Mouse (Mus musculus) embryo, embryonic 10 days (tissue): ENCODE data around the gene Rassf10.
"Not testable (repeated sequence)": the region's sequence is repeated elsewhere in the genome, so short reads cannot be mapped to it uniquely, and the experiment has no call there.

Experiments used
- DNase-seq: peaks from one replicate; pipeline ENCODE4 v3.0.0-alpha.2; 2015; ENCODE audit warnings: low spot score

Rassf10 gene

GRCm38 (mm10) chr7:112953777-112954291 is at the start of gene Rassf10:
TSS of gene Rassf10 (plus strand) at chr7:112953962.
- peak; percentile 82 for DNase-seq

GRCm38 (mm10) chr7:112906848-112907247 is 46.9 kb upstream of the Rassf10 start:
- no peak for DNase-seq

GRCm38 (mm10) chr7:112907468-112907867 is 46.3 kb upstream of the Rassf10 start:
- no peak for DNase-seq

GRCm38 (mm10) chr7:112909164-112909563 is 44.6 kb upstream of the Rassf10 start:
- no peak for DNase-seq

- no peak for DNase-seq
These were observed 40.8 kb upstream of the Rassf10 start for GRCm38 (mm10) chr7:112912969-112913368.

GRCm38 (mm10) chr7:112915571-112915970 is 38.2 kb upstream of the Rassf10 start:
- no peak for DNase-seq

GRCm38 (mm10) chr7:112917613-112918278 is 36.0 kb upstream of the Rassf10 start:
- no peak for DNase-seq

- peak; percentile 32 for DNase-seq
These were observed 35.3 kb upstream of the Rassf10 start for GRCm38 (mm10) chr7:112918279-112918991.

GRCm38 (mm10) chr7:112919845-112920244 is 33.9 kb upstream of the Rassf10 start:
- peak; percentile 84 for DNase-seq

- no peak for DNase-seq
These were observed 31.0 kb upstream of the Rassf10 start for GRCm38 (mm10) chr7:112922801-112923200.

GRCm38 (mm10) chr7:112923712-112924111 is 30.1 kb upstream of the Rassf10 start:
- no peak for DNase-seq

GRCm38 (mm10) chr7:112930669-112931068 is 23.1 kb upstream of the Rassf10 start:
- DNase-seq, result no peak

GRCm38 (mm10) chr7:112935876-112936275 is 17.9 kb upstream of the Rassf10 start:
- DNase-seq, result not testable (repeated sequence)

GRCm38 (mm10) chr7:112937089-112937488 is 16.7 kb upstream of the Rassf10 start:
- DNase-seq, result no peak

- DNase-seq, result peak; percentile 29
These were observed 14.8 kb upstream of the Rassf10 start for GRCm38 (mm10) chr7:112938959-112939358.

GRCm38 (mm10) chr7:112942567-112942966 is 11.2 kb upstream of the Rassf10 start:
- no peak for DNase-seq

- DNase-seq, result no peak
These were observed 10.7 kb upstream of the Rassf10 start for GRCm38 (mm10) chr7:112943056-112943455.

- DNase-seq, result no peak
These were observed 7.1 kb upstream of the Rassf10 start for GRCm38 (mm10) chr7:112946706-112947105.

GRCm38 (mm10) chr7:112954351-112955102 is 765 bp downstream of the Rassf10 start:
- DNase-seq, result peak; percentile 36

GRCm38 (mm10) chr7:112955103-112955827 is 1.5 kb downstream of the Rassf10 start:
- peak; percentile 70 for DNase-seq

- DNase-seq, result peak; percentile 31
These were observed 2.2 kb downstream of the Rassf10 start for GRCm38 (mm10) chr7:112955955-112956354.

GRCm38 (mm10) chr7:112956961-112957360 is 3.2 kb downstream of the Rassf10 start:
- DNase-seq, result no peak
